Mouse (Mus musculus) hindbrain, embryonic 15.5 days (tissue): ENCODE data around the gene Atp2b2. TPM values are rescaled to one million over a fixed set of nuclear protein-coding genes. Genes with fewer than 3 reads are reported as not detected.

ENCODE experiments used
- ATAC-seq: fragments of 200-750 bp; cut with Nextera tagmentation; 2 replicates; pipeline ENCODE4 v1.8.0; 2017; ENCODE audit warnings: low read depth, moderate number of reproducible peaks, moderate TSS enrichment; ENCODE audit not compliant: low FRiP score
- H3K27ac ChIP-seq: fragments of 300-500 bp; sonication (generic); replicated peaks from 2 replicates; pipeline ENCODE4 v1.5.1; 2015; ENCODE audit warnings: mild to moderate bottlenecking, inconsistent platforms
- H3K27me3 ChIP-seq: fragments of 300-500 bp; sonication (generic); 2 replicates; pipeline ENCODE4 v1.6.1; 2015; ENCODE audit warnings: control low read depth, inconsistent platforms
- H3K36me3 ChIP-seq: fragments of 300-500 bp; sonication (generic); 2 replicates; pipeline ENCODE4 v1.6.1; 2015; ENCODE audit warnings: control low read depth, inconsistent platforms
- H3K4me1 ChIP-seq: fragments of 300-500 bp; sonication (generic); replicated peaks from 2 replicates; pipeline ENCODE4 v1.6.1; 2015; ENCODE audit warnings: control low read depth, inconsistent platforms
- H3K4me2 ChIP-seq: fragments of 300-500 bp; sonication (generic); 2 replicates; pipeline ENCODE4 v1.6.1; 2015; ENCODE audit warnings: moderate library complexity, mild to moderate bottlenecking, inconsistent platforms
- H3K4me3 ChIP-seq: fragments of 300-500 bp; sonication (generic); 2 replicates; pipeline ENCODE4 v1.5.1; 2015; ENCODE audit warnings: mild to moderate bottlenecking, inconsistent platforms
- H3K9ac ChIP-seq: fragments of 300-500 bp; sonication (generic); 2 replicates; pipeline ENCODE4 v1.6.1; 2015; ENCODE audit warnings: inconsistent platforms
- H3K9me3 ChIP-seq: fragments of 300-500 bp; sonication (generic); 2 replicates; pipeline ENCODE4 v1.6.1; 2016; ENCODE audit warnings: control low read depth, inconsistent platforms
- WGBS: fragments of 180-500 bp; shearing (Covaris S2); methylation state at CpG from one replicate; pipeline ENCODE4 v1.1.7; 2015; 5-methylcytosine and 5-hydroxymethylcytosine counted together
- polyA plus RNA-seq: library from polyadenylated mRNA; unstranded; fragments of >200 nt; fragmentation: Nextera tagmentation; extraction: Ambion mirVana; gene quantifications from 2 replicates; pipeline ENCODE4 v1.2.1, GENCODE M21; 2015

Gene Atp2b2
- polyA plus RNA-seq, 1 experiment from 2014 or later, result 33.9 TPM

DNA sequence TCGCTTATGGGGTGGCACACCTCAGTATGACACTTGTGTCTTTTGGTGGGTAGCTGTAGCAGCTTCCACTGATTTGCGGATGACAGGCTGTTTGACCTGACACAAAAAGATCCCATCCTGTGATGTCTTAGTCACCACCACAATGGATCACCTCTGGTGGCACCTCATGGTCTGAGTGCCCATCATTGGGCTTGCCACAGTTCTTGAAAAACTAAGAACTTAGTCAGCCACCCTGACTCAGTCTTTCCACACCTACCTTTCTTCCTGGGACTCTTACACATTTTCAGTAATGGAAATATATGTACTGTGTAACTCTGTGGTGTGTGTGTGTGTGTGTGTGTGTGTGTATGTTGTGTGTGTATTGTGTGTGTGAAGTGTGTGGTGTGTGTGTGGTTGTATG is 71.5 kb downstream of the Atp2b2 start:
- Histone ChIP-seq H3K27me3 (no peaks in the 10 kb centered on the region), H3K36me3 (no peaks in the 10 kb centered on the region), H3K4me1 (peaks cover 10% of the 10 kb centered on the region), H3K4me2 (no peak overlapping the region), H3K9me3 (no peaks in the 10 kb centered on the region), H3K4me3 (no peak overlapping the region), H3K9ac (no peak overlapping the region), H3K27ac (no peak overlapping the region)
- 92% methylated on average over 2 of the region's 2 CpGs for WGBS
- ATAC-seq, result no peak

DNA sequence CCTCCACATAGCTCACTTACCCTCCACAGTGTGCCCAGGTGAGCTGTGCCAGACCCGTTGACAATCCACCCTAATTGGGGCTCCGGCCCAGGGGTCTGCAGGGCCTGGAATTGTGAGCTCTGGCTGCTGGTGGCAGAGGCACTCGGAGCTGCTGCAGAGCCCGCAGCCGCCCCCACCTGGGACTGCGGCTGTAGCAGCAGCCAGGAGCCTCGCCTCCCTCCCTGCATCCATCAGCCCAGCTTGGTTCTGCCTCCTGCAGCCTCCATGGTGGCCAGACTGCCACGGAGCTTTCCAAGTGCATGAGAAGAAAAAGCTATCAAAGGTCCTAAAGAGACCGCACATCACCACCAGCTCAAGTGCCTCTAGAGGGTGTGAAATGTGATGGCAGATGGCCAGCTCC is 71.9 kb downstream of the Atp2b2 start:
- no peak for ATAC-seq
- Histone ChIP-seq H3K36me3 (no peaks in the 10 kb centered on the region), H3K9ac (no peak overlapping the region), H3K4me2 (no peak overlapping the region), H3K27ac (no peak overlapping the region; the same call in 1 of the 2 replicates), H3K4me1 (peaks cover 10% of the 10 kb centered on the region), H3K4me3 (no peak overlapping the region), H3K27me3 (no peaks in the 10 kb centered on the region), H3K9me3 (no peaks in the 10 kb centered on the region)
- 56% methylated on average over 9 of the region's 9 CpGs for WGBS

DNA sequence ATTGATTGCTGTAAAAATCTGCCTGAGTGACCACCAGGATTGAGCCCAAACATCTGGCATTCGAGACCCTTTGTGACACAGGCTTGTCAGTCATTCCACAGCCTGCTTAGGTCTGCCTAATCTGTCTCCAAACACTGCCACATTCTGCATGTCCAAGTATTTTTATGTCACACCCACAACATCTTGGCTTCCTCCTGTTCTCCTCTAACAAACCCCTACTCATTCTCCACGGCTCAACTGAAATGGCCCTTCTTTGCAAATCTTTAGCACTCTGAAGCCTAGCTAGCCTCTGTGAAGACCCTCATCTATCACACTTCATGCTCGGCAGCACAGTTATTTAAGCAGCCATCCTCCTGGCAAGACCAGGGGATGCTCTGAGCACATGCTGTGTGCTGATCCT is 72.7 kb downstream of the Atp2b2 start:
- Histone ChIP-seq H3K4me2 (no peak overlapping the region), H3K27me3 (no peaks in the 10 kb centered on the region), H3K4me3 (no peak overlapping the region), H3K36me3 (no peaks in the 10 kb centered on the region), H3K9me3 (no peaks in the 10 kb centered on the region), H3K9ac (no peak overlapping the region), H3K4me1 (peaks cover 10% of the 10 kb centered on the region), H3K27ac (no peak overlapping the region)
- ATAC-seq, result no peak
- WGBS, result 24% methylated on average over 3 of the region's 3 CpGs

DNA sequence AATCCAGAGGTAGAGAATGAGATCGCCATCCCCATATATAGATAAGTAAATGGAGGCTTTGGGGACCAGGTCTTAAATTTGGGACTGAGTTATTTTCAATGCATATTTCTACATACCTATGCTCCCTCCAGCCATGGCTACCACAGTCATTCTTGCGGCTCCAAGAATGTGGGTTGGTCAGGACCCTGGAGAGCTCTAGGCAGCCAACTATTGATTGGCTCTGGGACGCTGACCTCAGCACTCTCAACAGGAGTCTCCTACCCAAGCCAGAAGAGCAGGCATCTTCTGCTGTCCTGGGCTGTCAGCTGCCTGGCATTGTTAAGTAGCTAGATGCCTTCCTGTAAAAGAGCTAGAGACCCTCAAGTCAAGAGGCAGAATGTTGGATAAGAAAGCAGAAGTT is 79.6 kb downstream of the Atp2b2 start:
- Histone ChIP-seq H3K27ac (no peak overlapping the region), H3K36me3 (no peaks in the 10 kb centered on the region), H3K4me2 (no peak overlapping the region), H3K4me3 (no peak overlapping the region), H3K9me3 (no peaks in the 10 kb centered on the region), H3K9ac (no peak overlapping the region), H3K4me1 (peaks cover 8% of the 10 kb centered on the region; the same call in 1 of the 2 replicates), H3K27me3 (no peaks in the 10 kb centered on the region)
- ATAC-seq, result no peak
- WGBS, result 18% methylated on average over 3 of the region's 3 CpGs

DNA sequence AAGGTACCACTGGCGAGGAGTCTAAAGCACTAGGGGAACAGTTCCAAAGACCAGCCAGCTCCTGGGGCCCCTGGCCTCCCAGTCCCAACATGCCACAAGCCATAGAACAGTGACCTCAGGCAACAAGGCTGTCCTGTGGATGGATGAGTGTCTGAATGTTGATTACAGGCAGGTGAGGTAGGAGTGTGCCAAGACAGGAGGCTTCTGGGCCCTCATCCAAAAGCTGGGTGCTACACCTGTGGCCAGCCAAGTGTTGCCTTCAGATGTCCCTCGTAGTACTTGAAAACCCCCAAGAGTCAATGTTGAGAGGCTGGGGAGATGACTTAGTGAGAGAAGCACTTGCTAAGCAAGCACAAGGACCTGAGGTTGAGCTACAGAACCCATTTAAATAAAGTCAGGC is 80.8 kb downstream of the Atp2b2 start:
- H3K4me1 ChIP-seq, result peaks cover 15% of the 10 kb centered on the region; the same call in 1 of the 2 replicates
- H3K9ac ChIP-seq, result no peak overlapping the region
- no peak for ATAC-seq
- H3K27ac ChIP-seq, result no peak overlapping the region
- H3K4me3 ChIP-seq, result no peak overlapping the region
- no peaks in the 10 kb centered on the region for H3K9me3 ChIP-seq
- H3K36me3 ChIP-seq, result no peaks in the 10 kb centered on the region
- no peak overlapping the region for H3K4me2 ChIP-seq
- no peaks in the 10 kb centered on the region for H3K27me3 ChIP-seq
- 89% methylated on average over 2 of the region's 2 CpGs for WGBS

DNA sequence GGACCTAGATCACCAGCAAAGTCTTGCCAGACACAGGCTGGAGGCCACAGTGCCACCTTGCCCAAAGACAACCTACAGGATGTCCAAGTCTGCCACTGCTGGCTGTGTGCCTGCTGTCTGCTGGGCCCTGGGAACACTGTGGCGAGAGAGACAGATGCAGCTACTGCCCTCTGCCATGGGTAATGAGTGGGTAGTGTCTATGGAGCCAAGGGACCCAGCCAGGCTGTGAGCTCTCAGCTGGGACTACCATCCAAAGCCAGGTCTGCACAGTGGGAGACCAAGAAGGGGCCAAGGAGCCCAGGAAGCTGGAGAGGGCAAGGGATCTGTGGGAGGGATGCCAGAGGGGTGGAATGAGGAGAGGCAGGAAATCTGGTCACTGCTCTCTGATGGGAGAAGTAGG is 83.1 kb downstream of the Atp2b2 start:
- Histone ChIP-seq H3K4me2 (no peak overlapping the region), H3K9me3 (no peaks in the 10 kb centered on the region), H3K4me1 (peaks cover 17% of the 10 kb centered on the region; the same call in 1 of the 2 replicates), H3K4me3 (no peak overlapping the region), H3K27ac (no peak overlapping the region), H3K36me3 (no peaks in the 10 kb centered on the region), H3K9ac (no peak overlapping the region), H3K27me3 (no peaks in the 10 kb centered on the region)
- ATAC-seq, result no peak
- WGBS, result 41% methylated on average over 1 of the region's 1 CpGs

DNA sequence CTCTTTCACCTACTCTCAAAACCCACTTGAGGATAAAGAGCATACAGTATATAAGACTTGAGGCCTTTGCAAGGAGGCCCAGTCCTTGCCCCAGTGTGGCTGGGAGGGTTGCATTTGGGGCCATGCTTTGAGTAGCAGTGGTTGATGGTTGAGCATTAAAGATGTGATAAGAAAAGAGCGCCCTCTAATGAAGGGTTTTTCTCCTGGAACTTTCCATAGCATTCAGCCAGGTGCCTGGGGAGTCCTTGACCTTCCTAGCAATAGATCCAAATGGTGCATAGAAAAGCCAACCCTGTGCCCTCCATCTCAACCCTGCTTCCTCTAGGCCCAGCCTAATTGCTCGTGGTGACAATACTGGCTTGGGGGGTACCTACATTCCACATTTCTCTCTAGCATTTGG is 83.7 kb downstream of the Atp2b2 start:
- Histone ChIP-seq H3K27ac (no peak overlapping the region), H3K4me2 (no peak overlapping the region), H3K9ac (no peak overlapping the region), H3K9me3 (no peaks in the 10 kb centered on the region), H3K4me3 (no peak overlapping the region), H3K27me3 (no peaks in the 10 kb centered on the region), H3K4me1 (peaks cover 17% of the 10 kb centered on the region; the same call in 1 of the 2 replicates), H3K36me3 (no peaks in the 10 kb centered on the region)
- ATAC-seq, result no peak
- 56% methylated on average over 2 of the region's 2 CpGs for WGBS

DNA sequence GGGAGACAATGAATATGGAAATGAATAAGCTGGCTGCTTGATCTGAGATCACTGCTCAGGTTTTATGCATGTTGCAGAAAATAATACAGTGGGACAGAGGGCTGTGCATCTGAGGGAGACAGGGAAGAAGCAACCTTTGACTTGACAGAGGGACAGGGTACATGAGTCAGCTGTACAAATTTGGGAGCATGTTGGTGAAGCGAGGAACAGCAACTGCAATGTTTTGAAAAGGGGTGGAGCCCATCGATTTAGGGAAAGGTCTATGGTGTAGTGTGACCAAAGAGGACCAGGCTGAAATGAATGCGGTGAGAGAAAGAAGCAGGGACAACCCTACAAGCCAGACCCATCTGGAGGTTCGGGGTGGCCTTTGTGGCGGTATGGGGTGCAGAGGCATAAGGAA is 84.4 kb downstream of the Atp2b2 start:
- no peak overlapping the region for H3K4me2 ChIP-seq
- no peaks in the 10 kb centered on the region for H3K36me3 ChIP-seq
- no peaks in the 10 kb centered on the region for H3K9me3 ChIP-seq
- H3K27me3 ChIP-seq, result no peaks in the 10 kb centered on the region
- peaks cover 17% of the 10 kb centered on the region; the same call in 1 of the 2 replicates for H3K4me1 ChIP-seq
- 88% methylated on average over 5 of the region's 5 CpGs for WGBS
- H3K9ac ChIP-seq, result no peak overlapping the region
- ATAC-seq, result no peak
- H3K27ac ChIP-seq, result no peak overlapping the region
- no peak overlapping the region for H3K4me3 ChIP-seq

DNA sequence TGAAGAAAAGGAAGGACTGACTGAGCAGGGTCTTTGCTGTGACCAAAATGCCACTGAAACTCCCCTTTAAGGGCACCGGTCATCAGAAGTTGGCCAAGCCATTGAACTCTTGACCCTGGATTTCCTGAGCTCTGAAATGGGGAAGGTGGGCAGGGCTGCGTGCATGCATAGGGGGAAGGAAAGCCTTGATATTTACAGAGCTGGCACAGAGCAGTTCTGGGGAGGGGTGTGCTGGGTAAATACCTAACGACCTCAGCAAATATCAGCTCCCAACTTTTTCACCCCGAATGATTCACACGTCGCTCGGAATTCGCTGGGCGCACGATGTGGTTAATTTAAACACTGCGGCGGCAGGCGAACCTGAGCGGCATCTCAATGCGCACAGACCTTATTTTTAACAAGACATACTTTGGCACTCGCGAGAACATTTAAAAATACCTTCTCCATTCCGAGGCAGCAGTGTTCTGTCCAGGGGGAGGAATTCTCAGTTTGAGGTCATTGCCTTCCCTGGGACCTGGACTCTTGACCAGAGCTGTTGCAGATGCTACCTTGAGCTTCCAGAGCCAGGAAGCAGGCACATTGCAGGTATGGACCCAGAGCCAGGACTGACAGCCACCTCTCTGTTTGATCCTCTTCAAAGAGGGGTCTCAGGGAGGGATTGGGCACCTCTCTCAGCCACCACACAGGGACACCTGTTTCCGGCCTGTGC is 85.0 kb downstream of the Atp2b2 start:
- Histone ChIP-seq H3K4me2 (no peak overlapping the region), H3K9me3 (no peaks in the 10 kb centered on the region), H3K36me3 (no peaks in the 10 kb centered on the region), H3K4me3 (no peak overlapping the region), H3K4me1 (peaks cover 17% of the 10 kb centered on the region; the same call in 1 of the 2 replicates), H3K27ac (no peak overlapping the region), H3K27me3 (no peaks in the 10 kb centered on the region), H3K9ac (no peak overlapping the region)
- no peak for ATAC-seq
- WGBS, result 76% methylated on average over 19 of the region's 19 CpGs

DNA sequence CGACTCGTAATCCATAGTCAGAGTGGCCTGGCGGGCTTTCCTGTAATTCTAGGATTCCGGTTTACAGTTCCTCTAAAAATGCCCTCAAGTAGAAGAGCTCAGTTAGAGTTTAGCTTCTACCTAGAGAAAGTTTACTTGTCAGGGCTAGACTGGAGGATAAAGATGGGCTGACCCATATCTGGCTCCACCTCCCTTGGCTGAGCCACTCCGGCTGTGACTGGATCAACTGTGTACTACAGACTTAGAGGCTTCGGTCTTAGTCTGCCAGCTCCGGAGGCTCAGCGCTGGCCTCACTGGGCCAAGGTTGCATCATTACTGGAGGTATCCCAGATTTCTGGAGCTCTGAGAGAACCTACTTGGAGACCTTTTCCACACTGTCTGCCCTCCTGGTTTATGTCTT is 94.9 kb downstream of the Atp2b2 start:
- Histone ChIP-seq H3K4me2 (no peak overlapping the region), H3K36me3 (no peaks in the 10 kb centered on the region), H3K27ac (no peak overlapping the region), H3K9ac (no peak overlapping the region), H3K9me3 (no peaks in the 10 kb centered on the region), H3K27me3 (no peaks in the 10 kb centered on the region), H3K4me1 (0 out of 2 replicates have a peak, but pooled peaks cover 6% of the 10 kb centered on the region), H3K4me3 (no peak overlapping the region)
- ATAC-seq, result no peak
- 94% methylated on average over 8 of the region's 8 CpGs for WGBS

DNA sequence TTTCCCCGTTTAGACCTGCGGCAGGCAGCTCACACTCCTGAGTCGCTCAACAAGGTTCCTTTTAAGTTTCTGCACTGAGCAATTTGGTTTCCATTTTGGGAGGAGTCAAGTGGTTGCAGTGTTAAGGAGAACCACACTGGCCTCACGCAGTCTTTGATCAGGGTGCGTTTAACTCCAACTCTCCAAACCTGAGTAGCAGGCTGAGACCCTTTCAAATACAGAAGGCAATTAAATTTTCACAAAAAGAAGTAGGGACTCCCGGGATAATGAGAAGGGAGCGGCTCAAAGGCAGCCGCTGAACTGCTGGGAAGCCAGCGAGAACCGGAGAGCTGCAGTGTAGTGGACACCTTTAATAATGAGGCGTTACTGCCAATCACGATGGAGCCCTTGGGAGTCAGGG is 100.1 kb downstream of the Atp2b2 start:
- no peaks in the 10 kb centered on the region for H3K27me3 ChIP-seq
- no peak overlapping the region for H3K4me2 ChIP-seq
- no peak overlapping the region for H3K4me3 ChIP-seq
- ATAC-seq, result no peak
- H3K4me1 ChIP-seq, result peaks cover 1% of the 10 kb centered on the region
- no peak overlapping the region for H3K27ac ChIP-seq
- no peaks in the 10 kb centered on the region for H3K9me3 ChIP-seq
- H3K9ac ChIP-seq, result no peak overlapping the region
- 57% methylated on average over 12 of the region's 12 CpGs for WGBS
- H3K36me3 ChIP-seq, result no peaks in the 10 kb centered on the region

DNA sequence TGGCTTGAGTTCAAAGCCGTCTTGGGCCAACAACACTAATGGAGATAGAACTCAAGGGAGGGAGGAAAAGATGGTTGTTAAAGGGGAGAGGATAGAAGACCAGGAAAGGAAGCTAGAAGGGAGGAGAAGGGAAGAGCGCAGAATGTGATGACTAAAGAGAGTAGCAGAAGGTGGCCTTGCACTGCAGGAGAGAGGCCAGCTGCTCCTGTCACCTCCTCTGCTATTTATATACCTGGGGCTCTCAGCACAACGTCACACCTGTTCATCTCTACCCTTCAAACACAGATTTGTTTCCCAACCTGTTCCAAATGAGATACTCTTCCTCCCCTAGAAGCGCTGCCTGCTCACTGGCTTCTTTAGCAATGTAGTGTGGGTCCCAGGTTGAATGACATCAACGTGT is 101.1 kb downstream of the Atp2b2 start:
- Histone ChIP-seq H3K4me1 (peaks cover 8% of the 10 kb centered on the region), H3K9ac (no peak overlapping the region), H3K9me3 (no peaks in the 10 kb centered on the region), H3K4me2 (no peak overlapping the region), H3K4me3 (no peak overlapping the region), H3K27me3 (no peaks in the 10 kb centered on the region), H3K36me3 (no peaks in the 10 kb centered on the region), H3K27ac (no peak overlapping the region)
- WGBS, result 89% methylated on average over 5 of the region's 5 CpGs
- ATAC-seq, result no peak

DNA sequence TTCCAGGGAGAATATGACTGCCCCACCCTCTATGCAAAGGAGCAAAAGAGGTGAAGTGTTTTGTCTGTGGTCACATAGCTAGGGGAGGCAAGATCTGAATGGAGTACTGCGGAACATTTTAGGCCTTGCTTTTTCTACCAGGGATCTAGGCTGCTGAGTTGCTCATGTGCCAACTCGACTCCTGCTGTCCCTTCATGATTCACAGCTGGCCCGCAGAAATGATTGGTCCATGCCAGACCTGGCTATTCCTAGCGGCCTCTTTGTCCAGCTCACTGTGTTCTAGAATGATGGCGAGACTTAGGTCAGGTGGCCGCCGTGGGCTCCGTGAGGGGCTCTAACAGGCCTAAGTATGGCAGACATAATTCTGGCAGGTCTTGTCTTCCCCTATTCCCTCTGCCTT is 103.0 kb downstream of the Atp2b2 start:
- H3K27me3 ChIP-seq, result no peaks in the 10 kb centered on the region
- H3K9me3 ChIP-seq, result no peaks in the 10 kb centered on the region
- no peaks in the 10 kb centered on the region for H3K36me3 ChIP-seq
- no peak overlapping the region for H3K9ac ChIP-seq
- WGBS, result 91% methylated on average over 8 of the region's 8 CpGs
- H3K4me1 ChIP-seq, result peaks cover 11% of the 10 kb centered on the region
- no peak overlapping the region for H3K4me2 ChIP-seq
- ATAC-seq, result no peak
- no peak overlapping the region for H3K27ac ChIP-seq
- H3K4me3 ChIP-seq, result no peak overlapping the region
